Mouse (Mus musculus) kidney, adult 9 months (tissue): ENCODE results near the gene Olfr1385.
"Not testable (repeated sequence)": the region's sequence is repeated elsewhere in the genome, so short reads cannot be mapped to it uniquely, and the experiment has no call there.

Source experiments
- DNase-seq: peaks from one replicate; pipeline ENCODE4 v3.0.0; 2022

Olfr1385 gene

GRCm38 (mm10) chr11:49488770-49489169 is at the start of gene Olfr1385:
Gene Olfr1385, plus strand, starts transcription at chr11:49489070.
- DNase-seq = not testable (repeated sequence)

DNA sequence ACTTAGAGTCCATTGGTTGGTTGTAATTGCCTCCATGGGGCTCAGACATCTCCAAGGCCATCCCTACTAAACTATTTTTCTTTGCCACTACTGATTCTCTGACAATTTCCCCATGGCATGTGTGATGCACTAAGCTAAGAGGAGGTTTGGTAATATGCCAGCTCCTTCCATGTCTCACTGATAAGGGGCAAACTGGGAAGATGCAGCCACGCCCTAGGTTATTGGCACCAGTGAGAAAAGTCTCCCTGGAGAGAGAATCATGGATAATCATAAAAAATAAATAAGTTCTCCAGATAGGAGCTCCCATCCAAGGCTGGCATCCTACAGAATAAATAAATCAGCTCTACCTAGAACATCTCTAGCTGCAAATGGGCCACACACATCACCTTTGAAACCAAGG is 33.8 kb upstream of the Olfr1385 start, which contains the start of gene Olfr1387:
Gene Olfr1387, plus strand, starts transcription at position 301 of the 400 bp plus-strand sequence.
- no peak for DNase-seq

DNA sequence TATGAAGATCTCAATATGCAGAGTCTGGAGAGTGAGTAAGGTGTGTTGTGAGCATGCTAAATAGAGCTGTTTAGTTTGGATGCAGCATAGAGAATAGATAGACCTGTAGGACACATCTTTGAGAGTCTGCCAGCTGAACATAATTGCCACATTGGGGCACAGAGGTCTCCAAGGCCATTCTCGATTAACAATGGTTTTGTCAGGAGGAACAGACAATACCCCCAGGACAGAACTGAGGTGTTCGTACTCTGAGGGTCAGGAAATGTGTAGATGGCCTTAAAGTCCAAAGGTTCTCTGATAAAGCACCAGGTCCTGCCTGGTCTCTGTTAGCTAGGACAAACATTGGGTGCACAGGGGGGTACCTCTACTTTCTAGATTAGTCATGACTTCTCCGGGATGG is 24.1 kb upstream of the Olfr1385 start, which contains the start of gene Olfr1386:
Gene Olfr1386, plus strand, starts transcription at position 301 of the 400 bp plus-strand sequence.
- not testable (repeated sequence) for DNase-seq

- no peak for DNase-seq
These were observed 2.9 kb upstream of the Olfr1385 start for GRCm38 (mm10) chr11:49485973-49486372.

GRCm38 (mm10) chr11:49518086-49518485 is 29.2 kb downstream of the Olfr1385 start:
- DNase-seq = no peak

- DNase-seq = no peak
These were observed 30.5 kb downstream of the Olfr1385 start, which contains the start of gene Olfr1383 for GRCm38 (mm10) chr11:49519348-49519747. Gene Olfr1383, plus strand, starts transcription at chr11:49519648.

- no peak for DNase-seq
These were observed 39.1 kb downstream of the Olfr1385 start, which contains the start of gene Olfr1382 for GRCm38 (mm10) chr11:49527947-49528346. Gene Olfr1382, plus strand, starts transcription at chr11:49528247.

DNA sequence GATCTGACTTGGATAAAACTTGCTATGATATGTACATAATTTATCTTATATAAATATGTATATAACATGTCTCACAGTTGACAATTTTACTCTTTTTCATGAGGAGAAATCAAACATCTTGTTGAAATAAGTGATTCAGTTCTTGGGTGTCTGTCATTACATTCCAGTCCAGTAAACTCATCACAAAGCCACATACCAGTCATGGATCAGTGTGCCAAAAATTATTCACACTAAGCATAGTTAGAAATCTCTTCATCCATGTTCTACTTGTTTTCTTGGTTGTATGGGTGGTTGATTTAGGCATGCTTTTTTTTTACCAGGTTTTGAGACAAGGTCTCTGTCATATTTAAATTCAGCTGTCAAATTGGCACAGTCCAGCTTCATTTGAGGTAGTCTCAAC is 43.9 kb downstream of the Olfr1385 start:
- no peak for DNase-seq

GRCm38 (mm10) chr11:49536631-49537030 is 47.8 kb downstream of the Olfr1385 start:
- DNase-seq = not testable (repeated sequence)

DNA sequence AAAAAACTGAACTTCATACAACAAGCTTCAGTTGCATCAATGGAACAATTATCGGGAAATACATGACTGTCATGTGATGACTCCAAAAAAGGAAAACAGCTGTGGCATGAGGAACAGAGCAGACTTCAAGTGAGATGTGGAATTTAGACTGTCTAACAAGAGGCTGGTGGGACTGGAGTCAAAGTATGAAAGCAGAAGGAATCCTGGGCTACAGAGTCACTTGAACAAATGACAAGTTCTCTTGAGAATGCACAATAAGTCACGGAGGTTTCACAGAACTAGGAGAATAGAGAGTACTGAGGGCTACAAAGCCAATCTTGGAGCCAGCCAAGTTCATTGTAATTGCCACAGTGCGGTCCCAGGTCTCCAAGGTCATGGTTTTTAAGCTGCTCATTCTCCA is 54.3 kb downstream of the Olfr1385 start, which contains the start of gene Olfr1381:
Gene Olfr1381, plus strand, starts transcription at position 301 of the 400 bp plus-strand sequence.
- DNase-seq = not testable (repeated sequence)
